Mouse (Mus musculus): ENCODE data around the gene Cbx1. TPM values are rescaled to one million over a fixed set of nuclear protein-coding genes. Genes with fewer than 3 reads are reported as not detected.
"Not testable (repeated sequence)": the region's sequence is repeated elsewhere in the genome, so short reads cannot be mapped to it uniquely, and the experiment has no call there.

The Cbx1 gene
- polyA plus RNA-seq, 1 experiment from 2014 or later, result 57.7 TPM

DNA sequence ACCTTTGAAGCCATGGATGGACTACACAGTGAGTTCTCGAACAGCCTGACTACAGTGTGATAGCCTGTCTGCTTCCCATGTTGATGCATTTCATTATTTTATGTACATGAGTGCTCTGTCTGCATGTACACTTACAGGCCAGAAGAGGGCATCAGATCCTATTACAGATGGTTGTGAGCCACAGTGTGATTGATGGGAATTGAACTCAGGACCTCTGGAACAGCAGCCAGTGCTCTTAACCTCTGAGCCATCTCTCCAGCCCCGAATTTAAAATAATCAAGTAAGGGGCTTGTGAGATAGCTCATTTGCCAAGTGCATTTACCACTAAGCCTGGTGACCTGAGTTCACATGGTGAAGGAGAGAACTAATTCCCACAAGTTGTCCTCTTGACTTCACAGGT, 7.5 kb upstream of the Cbx1 start:
- no peaks in the 10 kb centered on the region for H3K27me3 ChIP-seq (ENCODE audit: control insufficient read depth, insufficient read depth, low read length)
- no peaks in the 10 kb centered on the region for H3K9me3 ChIP-seq (ENCODE audit: control insufficient read depth, low read length)
- ATAC-seq (ENCODE audit: low FRiP score) (no peak), DNase-seq (ENCODE audit: low spot score) (no peak)
- peaks cover 5% of the 10 kb centered on the region for H3K4me1 ChIP-seq (replicated peaks; ENCODE audit: control insufficient read depth, insufficient read depth, low read length)
- no peak overlapping the region for H3K9ac ChIP-seq
- WGBS, result 74% methylated on average over 2 of the region's 2 CpGs
- no peak overlapping the region for H3K4me3 ChIP-seq (replicated peaks; ENCODE audit: low read length)
- H3K27ac ChIP-seq, result no peak overlapping the region
- no peak overlapping the region for H3K4me2 ChIP-seq (replicated peaks)
- H3K36me3 ChIP-seq (replicated peaks; ENCODE audit: control insufficient read depth, insufficient read depth), result no peaks in the 10 kb centered on the region

DNA sequence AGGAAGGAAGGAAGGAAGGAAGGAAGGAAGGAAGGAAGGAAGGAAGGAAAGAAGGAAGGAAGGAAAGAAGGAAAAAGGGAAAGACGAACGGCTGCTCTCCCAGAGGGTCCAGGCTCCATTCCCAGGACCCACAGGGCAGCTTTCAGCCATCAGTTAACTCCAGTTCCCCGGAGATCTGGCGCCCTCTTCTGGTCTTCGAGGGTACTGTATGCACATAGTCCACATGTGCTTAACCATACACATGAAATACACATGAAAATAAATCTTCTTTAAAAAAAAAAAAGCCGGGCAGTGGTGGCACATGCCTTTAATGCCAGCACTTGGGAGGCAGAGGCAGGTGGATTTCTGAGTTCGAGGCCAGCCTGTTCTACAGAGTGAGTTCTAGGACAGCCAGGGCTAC, 4.1 kb upstream of the Cbx1 start:
- H3K27ac ChIP-seq; H3K4me3 ChIP-seq (replicated peaks; ENCODE audit: low read length); H3K9ac ChIP-seq; H3K9me3 ChIP-seq (ENCODE audit: control insufficient read depth, low read length); ATAC-seq (ENCODE audit: low FRiP score); H3K36me3 ChIP-seq (replicated peaks; ENCODE audit: control insufficient read depth, insufficient read depth); H3K4me2 ChIP-seq (replicated peaks); H3K4me1 ChIP-seq (replicated peaks; ENCODE audit: control insufficient read depth, insufficient read depth, low read length); H3K27me3 ChIP-seq (ENCODE audit: control insufficient read depth, insufficient read depth, low read length): not testable (repeated sequence)
- WGBS, result 12% methylated on average over 7 of the region's 7 CpGs
- peak; percentile 71 for DNase-seq (ENCODE audit: low spot score)

DNA sequence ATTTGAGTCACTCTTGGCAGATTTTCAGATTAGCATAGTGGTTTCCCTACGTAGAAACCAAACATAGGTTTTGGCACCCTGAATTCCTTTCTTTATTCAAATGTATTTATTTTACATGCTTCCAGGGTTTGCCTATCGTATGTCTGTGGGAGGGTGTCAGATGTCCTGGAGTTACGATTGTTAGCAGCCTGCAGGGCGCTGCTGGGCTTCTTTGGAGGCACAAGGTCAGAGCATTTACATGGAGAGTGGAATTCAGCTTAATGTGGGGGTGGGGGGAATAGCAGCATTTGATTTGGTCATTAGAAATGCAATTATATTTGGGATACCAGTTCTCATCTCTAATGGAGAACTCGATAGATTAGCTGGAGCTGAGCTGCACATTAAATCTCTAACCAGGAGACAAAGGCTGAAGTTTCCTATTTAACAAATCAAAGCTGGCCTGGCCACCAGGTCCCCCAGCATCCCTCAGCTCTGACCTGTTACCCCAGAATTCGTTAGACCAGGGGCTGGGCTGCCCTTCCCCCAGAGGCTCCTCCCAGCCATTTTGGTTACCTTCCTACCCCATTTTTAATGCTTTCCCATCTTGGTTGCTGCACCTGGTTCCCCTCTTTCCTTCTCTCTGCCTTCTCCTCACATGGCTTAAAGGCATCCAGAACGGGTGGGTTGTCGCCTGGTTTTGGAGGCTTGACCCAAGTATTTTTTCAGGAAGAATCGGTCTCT, 2.0 kb upstream of the Cbx1 start:
- no peak for DNase-seq (ENCODE audit: low spot score)
- Histone ChIP-seq H3K4me1 (replicated peaks; ENCODE audit: control insufficient read depth, insufficient read depth, low read length) (peaks cover 20% of the 10 kb centered on the region), H3K4me2 (replicated peaks) (no peak overlapping the region), H3K27ac (no peak overlapping the region), H3K9me3 (ENCODE audit: control insufficient read depth, low read length) (no peaks in the 10 kb centered on the region), H3K9ac (no peak overlapping the region), H3K27me3 (ENCODE audit: control insufficient read depth, insufficient read depth, low read length) (no peaks in the 10 kb centered on the region), H3K36me3 (replicated peaks; ENCODE audit: control insufficient read depth, insufficient read depth) (peaks cover 6% of the 10 kb centered on the region; the same call in 1 of the 2 replicates), H3K4me3 (replicated peaks; ENCODE audit: low read length) (no peak overlapping the region)
- ATAC-seq (ENCODE audit: low FRiP score), result no peak
- 30% methylated on average over 9 of the region's 9 CpGs for WGBS

DNA sequence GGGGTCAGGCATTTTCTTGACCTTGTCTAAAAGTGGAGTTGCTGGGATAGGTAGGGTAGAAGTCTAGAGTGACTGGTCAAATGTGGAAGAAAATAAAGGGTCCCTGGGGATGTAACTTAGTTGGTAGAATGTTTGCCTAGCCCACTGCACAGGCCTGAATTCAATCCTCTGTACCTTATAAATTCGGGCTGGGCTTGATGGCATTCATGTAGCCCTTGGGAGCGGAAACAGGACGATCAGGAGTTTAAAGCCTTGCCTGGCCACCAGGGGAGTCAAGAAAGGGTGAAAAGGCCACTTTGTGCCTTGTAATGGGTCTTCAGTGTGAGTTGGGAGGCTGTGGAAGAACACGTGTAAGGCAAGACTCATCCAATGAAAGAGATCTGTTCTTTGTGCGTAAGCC, 1.1 kb downstream of the Cbx1 start:
- peaks cover 24% of the 10 kb centered on the region for H3K4me1 ChIP-seq (replicated peaks; ENCODE audit: control insufficient read depth, insufficient read depth, low read length)
- WGBS, result 8% methylated on average over 5 of the region's 5 CpGs
- H3K27me3 ChIP-seq (ENCODE audit: control insufficient read depth, insufficient read depth, low read length), result no peaks in the 10 kb centered on the region
- H3K9me3 ChIP-seq (ENCODE audit: control insufficient read depth, low read length), result no peaks in the 10 kb centered on the region
- peak overlapping the region; percentile 94 for H3K4me2 ChIP-seq (replicated peaks)
- peaks cover 8% of the 10 kb centered on the region for H3K36me3 ChIP-seq (replicated peaks; ENCODE audit: control insufficient read depth, insufficient read depth)
- DNase-seq (ENCODE audit: low spot score) (no peak), ATAC-seq (ENCODE audit: low FRiP score) (no peak)
- peak overlapping the region; percentile 97 for H3K4me3 ChIP-seq (replicated peaks; ENCODE audit: low read length)
- H3K27ac ChIP-seq, result no peak overlapping the region
- H3K9ac ChIP-seq, result peak overlapping the region; percentile 90

DNA sequence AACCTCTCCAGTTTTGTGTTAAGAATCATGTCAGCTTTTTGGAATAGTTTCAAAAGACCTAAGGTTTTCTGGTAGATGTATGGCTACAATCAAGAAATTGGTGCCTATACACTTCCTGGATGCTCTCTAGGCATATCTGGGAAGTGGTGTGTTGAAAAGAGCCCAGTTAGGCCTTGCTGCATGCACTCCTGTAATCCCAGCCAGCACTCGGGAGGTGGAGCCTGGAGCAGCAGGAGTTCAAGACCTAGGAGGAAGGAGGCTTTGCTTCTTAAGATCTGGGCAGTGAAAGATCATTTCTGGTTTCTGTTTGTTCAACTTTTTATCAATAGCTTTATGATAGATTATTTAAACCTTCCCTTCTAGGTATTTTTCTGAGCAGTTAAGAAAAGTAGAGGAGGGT, 1.8 kb downstream of the Cbx1 start:
- H3K4me1 ChIP-seq (replicated peaks; ENCODE audit: control insufficient read depth, insufficient read depth, low read length), result peaks cover 24% of the 10 kb centered on the region
- peak overlapping the region; percentile 90; the same call in 1 of the 2 replicates for H3K9ac ChIP-seq
- ATAC-seq (ENCODE audit: low FRiP score) (no peak), DNase-seq (ENCODE audit: low spot score) (no peak)
- peak overlapping the region; percentile 97 for H3K4me3 ChIP-seq (replicated peaks; ENCODE audit: low read length)
- peak overlapping the region; percentile 94 for H3K4me2 ChIP-seq (replicated peaks)
- 4% methylated on average over 1 of the region's 1 CpGs for WGBS
- peaks cover 14% of the 10 kb centered on the region for H3K36me3 ChIP-seq (replicated peaks; ENCODE audit: control insufficient read depth, insufficient read depth)
- no peaks in the 10 kb centered on the region for H3K9me3 ChIP-seq (ENCODE audit: control insufficient read depth, low read length)
- H3K27ac ChIP-seq, result no peak overlapping the region
- no peaks in the 10 kb centered on the region for H3K27me3 ChIP-seq (ENCODE audit: control insufficient read depth, insufficient read depth, low read length)

DNA sequence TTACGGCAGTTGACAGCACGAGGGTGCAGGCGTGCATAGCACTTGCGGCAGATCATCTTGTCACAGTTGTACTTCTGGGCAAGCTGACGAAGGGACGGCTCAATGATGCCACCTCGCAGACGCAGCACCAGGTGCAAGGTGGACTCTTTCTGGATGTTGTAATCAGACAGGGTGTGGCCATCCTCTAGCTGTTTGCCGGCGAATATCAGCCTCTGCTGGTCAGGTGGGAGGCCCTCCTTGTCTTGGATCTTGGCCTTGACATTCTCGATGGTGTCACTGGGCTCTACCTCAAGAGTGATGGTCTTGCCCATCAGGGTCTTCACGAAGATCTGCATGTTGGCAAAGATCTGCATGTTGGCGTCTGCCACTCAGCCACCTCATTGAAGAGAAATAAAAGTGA, 6.6 kb downstream of the Cbx1 start:
- WGBS, result 98% methylated on average over 13 of the region's 13 CpGs
- H3K4me1 ChIP-seq (replicated peaks; ENCODE audit: control insufficient read depth, insufficient read depth, low read length), result peaks cover 16% of the 10 kb centered on the region
- no peak overlapping the region for H3K27ac ChIP-seq

DNA sequence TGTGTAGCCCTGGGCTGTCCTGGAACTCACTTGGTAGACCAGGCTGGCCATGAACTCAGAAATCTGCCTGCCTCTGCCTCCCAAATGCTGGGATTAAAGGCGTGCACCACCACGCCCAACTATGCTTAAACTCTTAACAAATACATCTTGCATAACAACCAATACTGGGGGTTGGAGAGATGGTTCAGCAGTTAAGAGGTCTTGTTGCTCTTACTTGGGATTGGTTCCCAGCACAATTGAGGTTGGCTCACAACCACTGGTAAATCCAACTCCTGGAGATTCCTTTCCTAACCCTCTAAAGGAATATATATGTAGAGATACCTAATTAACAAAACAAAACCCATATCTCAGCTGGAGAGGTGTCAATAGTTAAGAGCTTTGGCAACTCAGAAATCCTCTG, 7.2 kb downstream of the Cbx1 start:
- Histone ChIP-seq H3K4me2 (replicated peaks) (no peak overlapping the region), H3K9ac (no peak overlapping the region), H3K27ac (no peak overlapping the region), H3K36me3 (replicated peaks; ENCODE audit: control insufficient read depth, insufficient read depth) (peaks cover 26% of the 10 kb centered on the region), H3K4me3 (replicated peaks; ENCODE audit: low read length) (no peak overlapping the region), H3K9me3 (ENCODE audit: control insufficient read depth, low read length) (no peaks in the 10 kb centered on the region), H3K4me1 (replicated peaks; ENCODE audit: control insufficient read depth, insufficient read depth, low read length) (peaks cover 10% of the 10 kb centered on the region), H3K27me3 (ENCODE audit: control insufficient read depth, insufficient read depth, low read length) (no peaks in the 10 kb centered on the region)
- ATAC-seq (ENCODE audit: low FRiP score) (no peak), DNase-seq (ENCODE audit: low spot score) (no peak)
- 98% methylated on average over 2 of the region's 2 CpGs for WGBS

More for the DNA sequence above, 6.6 kb downstream of the Cbx1 start:
- Histone ChIP-seq H3K4me2 (replicated peaks) (no peak overlapping the region), H3K27me3 (ENCODE audit: control insufficient read depth, insufficient read depth, low read length) (no peaks in the 10 kb centered on the region), H3K4me3 (replicated peaks; ENCODE audit: low read length) (no peak overlapping the region), H3K36me3 (replicated peaks; ENCODE audit: control insufficient read depth, insufficient read depth) (peaks cover 22% of the 10 kb centered on the region), H3K9ac (no peak overlapping the region), H3K9me3 (ENCODE audit: control insufficient read depth, low read length) (no peaks in the 10 kb centered on the region)
- DNase-seq (ENCODE audit: low spot score) (no peak), ATAC-seq (ENCODE audit: low FRiP score) (no peak)

DNA sequence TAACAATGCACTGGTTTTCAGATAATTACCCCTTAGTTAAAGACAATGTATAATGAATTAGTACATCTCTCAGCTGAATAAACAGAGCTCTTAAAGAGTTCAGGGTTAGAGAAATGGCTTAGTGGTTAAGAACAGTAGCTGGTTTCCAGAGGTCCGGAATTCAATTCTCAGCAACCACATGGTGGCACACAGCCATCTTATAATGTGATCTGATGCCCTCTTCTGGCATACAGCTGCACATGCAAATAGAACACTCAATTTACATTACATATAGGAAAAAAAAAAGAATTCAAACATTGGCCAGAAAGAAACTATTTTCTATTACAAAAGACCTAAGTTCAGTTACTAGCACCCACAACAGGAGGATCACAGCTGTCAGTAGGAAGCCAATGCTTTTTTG, 7.7 kb downstream of the Cbx1 start:
- no peaks in the 10 kb centered on the region for H3K27me3 ChIP-seq (ENCODE audit: control insufficient read depth, insufficient read depth, low read length)
- H3K27ac ChIP-seq, result no peak overlapping the region
- no peak for ATAC-seq (ENCODE audit: low FRiP score)
- no peak overlapping the region for H3K9ac ChIP-seq
- no peaks in the 10 kb centered on the region for H3K9me3 ChIP-seq (ENCODE audit: control insufficient read depth, low read length)
- no peak for DNase-seq (ENCODE audit: low spot score)
- no peak overlapping the region for H3K4me2 ChIP-seq (replicated peaks)
- peaks cover 7% of the 10 kb centered on the region for H3K4me1 ChIP-seq (replicated peaks; ENCODE audit: control insufficient read depth, insufficient read depth, low read length)
- WGBS, result 67% methylated on average over 1 of the region's 1 CpGs
- H3K4me3 ChIP-seq (replicated peaks; ENCODE audit: low read length), result no peak overlapping the region
- H3K36me3 ChIP-seq (replicated peaks; ENCODE audit: control insufficient read depth, insufficient read depth), result peaks cover 29% of the 10 kb centered on the region

DNA sequence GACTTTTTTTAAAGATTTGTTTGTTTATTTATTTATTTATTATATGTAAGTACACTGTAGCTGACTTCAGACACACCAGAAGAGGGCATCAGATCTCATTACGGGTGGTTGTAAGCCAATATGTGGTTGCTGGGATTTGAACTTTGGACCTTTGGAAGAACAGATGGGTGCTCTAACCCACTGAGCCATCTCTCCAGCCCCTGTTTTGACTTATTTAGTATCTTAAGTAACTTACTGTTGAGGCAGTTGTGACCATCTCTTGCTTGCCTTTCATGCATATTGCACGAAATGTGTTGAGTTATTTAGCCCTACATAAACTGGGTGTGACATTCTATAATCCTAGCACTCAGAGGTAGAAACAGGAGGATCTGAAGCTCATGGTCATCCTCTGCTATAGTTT, 10.6 kb downstream of the Cbx1 start:
- no peak overlapping the region for H3K4me3 ChIP-seq (replicated peaks; ENCODE audit: low read length)
- WGBS, result 94% methylated on average over 2 of the region's 2 CpGs
- H3K9ac ChIP-seq, result no peak overlapping the region
- no peak for DNase-seq (ENCODE audit: low spot score)
- H3K36me3 ChIP-seq (replicated peaks; ENCODE audit: control insufficient read depth, insufficient read depth), result peaks cover 52% of the 10 kb centered on the region
- no peak overlapping the region for H3K4me2 ChIP-seq (replicated peaks)
- no peak for ATAC-seq (ENCODE audit: low FRiP score)
- no peaks in the 10 kb centered on the region for H3K27me3 ChIP-seq (ENCODE audit: control insufficient read depth, insufficient read depth, low read length)
- no peaks in the 10 kb centered on the region for H3K9me3 ChIP-seq (ENCODE audit: control insufficient read depth, low read length)
- no peaks in the 10 kb centered on the region for H3K4me1 ChIP-seq (replicated peaks; ENCODE audit: control insufficient read depth, insufficient read depth, low read length)
- no peak overlapping the region for H3K27ac ChIP-seq

DNA sequence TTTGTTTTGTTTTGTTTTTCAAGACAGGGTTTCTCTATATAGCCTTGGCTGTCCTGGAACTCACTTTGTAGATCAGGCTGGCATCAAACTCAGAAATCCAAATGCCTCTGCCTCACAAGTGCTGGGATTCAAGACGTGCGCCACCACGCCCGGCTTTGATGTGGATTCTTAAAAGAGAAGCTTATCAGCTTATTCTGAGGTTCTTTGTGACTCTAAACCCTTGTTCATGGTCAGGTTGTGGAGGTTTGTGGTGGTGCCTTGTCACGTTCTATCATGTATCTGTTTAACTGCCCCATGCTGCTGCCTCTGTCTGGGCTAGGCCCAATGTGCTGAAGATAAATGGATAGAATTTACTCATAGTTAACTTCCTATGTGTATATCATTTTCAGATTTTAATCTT, 16.7 kb downstream of the Cbx1 start:
- no peaks in the 10 kb centered on the region for H3K9me3 ChIP-seq (ENCODE audit: control insufficient read depth, low read length)
- 96% methylated on average over 5 of the region's 5 CpGs for WGBS

More for the DNA sequence above, 16.7 kb downstream of the Cbx1 start:
- Histone ChIP-seq H3K4me3 (replicated peaks; ENCODE audit: low read length) (no peak overlapping the region), H3K36me3 (replicated peaks; ENCODE audit: control insufficient read depth, insufficient read depth) (peaks cover 100% of the 10 kb centered on the region), H3K4me1 (replicated peaks; ENCODE audit: control insufficient read depth, insufficient read depth, low read length) (no peaks in the 10 kb centered on the region), H3K4me2 (replicated peaks) (no peak overlapping the region), H3K27me3 (ENCODE audit: control insufficient read depth, insufficient read depth, low read length) (no peaks in the 10 kb centered on the region), H3K27ac (no peak overlapping the region), H3K9ac (no peak overlapping the region)
- ATAC-seq (ENCODE audit: low FRiP score) (no peak), DNase-seq (ENCODE audit: low spot score) (no peak)

All from hindbrain, embryonic 14.5 days (tissue).